Mouse (Mus musculus) kidney, adult 11 months (tissue): ENCODE measurements around the gene Gm20716.
"Not testable (repeated sequence)": the region's sequence is repeated elsewhere in the genome, so short reads cannot be mapped to it uniquely, and the experiment has no call there.

Source experiments
- DNase-seq: peaks from one replicate; pipeline ENCODE4 v3.0.0; 2022

Gene Gm20716

DNA sequence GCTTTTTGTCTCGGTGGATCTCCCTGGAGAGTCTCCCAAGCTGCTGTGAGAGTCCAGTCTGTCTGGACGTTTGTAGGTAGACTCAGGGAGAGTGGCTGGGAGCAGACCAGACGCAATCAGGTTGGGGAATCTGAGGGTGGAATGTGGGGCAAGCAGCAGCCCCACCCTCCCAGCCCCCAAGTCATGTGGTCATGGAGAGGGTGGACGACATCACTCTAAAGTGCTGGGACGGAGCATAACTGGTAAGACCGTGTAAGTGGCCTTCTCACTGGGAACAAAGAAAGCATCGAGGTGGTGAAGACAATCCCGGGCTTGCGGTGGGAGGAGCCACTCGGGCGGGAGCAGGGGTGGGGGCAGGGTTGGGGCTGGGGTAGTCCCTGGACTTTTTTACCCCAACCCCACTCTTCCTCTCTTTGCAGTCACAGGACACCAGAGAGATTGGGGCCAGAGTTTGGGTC, 68.6 kb downstream of the Gm20716 start:
- no peak for DNase-seq

DNA sequence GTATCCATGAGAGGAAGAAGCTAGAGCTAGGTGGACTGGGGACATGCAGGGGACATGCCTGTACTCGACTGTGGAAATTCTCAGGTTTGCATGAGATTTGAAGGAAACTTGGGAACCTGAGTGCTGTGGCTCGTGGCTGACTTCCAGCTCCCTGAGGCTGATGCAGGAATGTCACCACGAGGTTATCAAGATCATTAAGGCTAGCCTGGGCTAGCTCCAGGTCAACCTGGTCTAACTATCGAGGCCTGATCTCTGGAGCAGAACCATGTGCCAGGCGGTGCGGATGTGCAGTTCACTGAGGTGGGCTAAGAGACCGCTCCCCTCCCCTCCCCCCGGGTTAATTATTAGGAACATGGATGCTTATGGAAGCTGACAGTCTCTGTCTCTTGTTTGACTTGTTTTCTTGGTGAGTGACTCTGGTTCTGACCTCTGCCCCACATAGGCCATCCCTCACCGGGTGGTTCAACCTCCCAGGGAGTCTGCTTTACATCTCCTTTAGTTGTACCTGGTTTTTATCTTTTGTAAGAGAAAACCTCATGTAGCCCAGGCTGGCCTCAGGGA, 69.7 kb downstream of the Gm20716 start:
- DNase-seq, result no peak

DNA sequence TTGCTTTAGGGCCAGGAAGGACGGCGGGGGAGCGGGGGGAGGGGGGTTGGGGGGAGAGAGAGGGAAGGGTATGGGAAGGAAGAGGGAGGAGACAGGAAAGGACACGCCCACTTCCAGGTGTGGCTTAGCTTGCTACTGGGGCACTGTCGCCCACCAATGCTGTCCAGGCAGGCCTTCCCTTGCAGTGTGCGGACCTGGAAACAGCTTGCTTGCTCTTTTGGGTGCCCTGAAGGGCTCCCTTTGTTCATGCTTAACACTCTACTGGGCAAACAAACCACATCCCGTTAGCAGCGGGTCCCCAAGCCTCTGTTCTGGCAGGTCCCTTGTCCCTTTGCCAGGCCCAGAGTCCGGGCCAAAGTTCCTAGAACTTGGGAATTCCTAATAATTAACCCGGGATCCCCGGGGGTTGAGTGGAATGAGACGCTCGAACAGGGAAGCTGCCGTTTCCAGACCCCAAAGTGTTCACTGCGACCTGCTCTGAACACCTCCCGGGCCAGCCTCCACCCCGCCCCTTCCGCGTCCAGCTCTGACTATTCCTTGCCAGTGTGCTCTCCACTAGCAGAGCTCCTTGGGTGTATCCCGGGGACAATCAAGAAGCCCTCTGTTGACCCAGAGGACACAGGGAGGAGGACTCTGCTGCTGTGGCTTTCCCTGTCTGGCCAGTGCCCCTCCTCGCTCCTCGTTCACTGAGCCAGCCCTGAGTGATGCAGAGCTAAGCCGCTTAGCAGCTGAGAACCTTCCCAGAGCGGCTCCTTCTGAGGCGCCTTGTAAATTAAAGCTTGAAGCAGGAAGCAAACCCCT, 71.1 kb downstream of the Gm20716 start:
- peak; percentile 90 for DNase-seq

DNA sequence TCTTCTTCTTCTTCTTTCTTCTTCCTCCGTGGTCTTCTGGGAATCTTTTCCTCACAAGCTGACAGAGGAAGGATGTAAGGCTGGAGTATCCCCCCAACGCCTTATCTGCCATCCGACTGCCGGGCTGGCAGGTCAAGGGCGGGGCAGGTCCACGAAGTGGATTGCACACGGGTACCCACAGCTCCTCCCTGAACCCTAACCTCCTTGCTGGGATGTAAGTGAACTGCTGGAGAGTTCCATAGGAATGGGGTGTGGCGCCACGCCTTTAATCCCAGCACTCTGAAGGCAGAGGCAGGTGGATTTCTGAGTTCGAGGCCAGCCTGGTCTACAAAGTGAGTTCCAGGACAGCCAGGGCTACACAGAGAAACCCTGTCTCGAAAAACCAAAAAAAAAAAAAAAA, 72.2 kb downstream of the Gm20716 start:
- DNase-seq, result not testable (repeated sequence)

DNA sequence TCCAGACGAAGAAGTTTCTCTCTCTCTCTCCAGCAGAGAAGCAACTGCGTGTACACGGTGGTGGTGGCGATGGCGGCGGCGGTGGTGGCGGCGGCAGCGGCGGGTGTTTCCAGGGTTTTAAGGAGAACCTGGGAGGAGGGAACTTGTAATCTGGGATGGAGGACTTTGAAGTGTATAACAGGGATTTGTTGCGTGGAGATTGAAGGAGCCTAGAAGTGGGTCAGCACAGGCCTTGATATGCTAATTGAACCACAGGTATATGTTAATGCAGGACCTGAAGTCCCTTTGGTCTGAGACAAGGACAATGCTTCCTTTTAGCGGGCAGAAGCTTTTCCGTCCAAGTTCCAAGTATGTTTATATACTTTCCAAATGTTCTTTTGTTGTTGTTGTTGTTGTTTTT, 73.8 kb downstream of the Gm20716 start:
- DNase-seq, result no peak

DNA sequence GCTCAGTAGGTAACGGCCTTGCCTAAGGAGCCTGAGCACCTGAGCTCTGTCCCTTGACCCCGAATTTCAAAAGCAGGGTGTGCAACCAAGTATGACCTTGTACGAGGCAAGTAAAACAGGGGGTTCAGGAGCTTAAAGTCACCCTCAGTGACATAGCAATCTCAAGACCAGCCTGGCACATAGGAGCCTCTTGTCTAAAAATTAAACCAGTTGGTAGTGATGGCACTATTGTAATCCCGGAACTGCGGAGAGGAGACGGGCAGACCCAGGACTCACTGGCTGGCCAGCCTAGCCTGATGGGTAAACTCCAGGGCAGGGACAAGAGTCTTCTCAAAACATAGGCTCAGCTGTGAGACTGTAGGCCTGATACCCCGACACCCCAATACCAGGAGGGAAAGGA, 74.5 kb downstream of the Gm20716 start:
- peak; percentile 47 for DNase-seq

DNA sequence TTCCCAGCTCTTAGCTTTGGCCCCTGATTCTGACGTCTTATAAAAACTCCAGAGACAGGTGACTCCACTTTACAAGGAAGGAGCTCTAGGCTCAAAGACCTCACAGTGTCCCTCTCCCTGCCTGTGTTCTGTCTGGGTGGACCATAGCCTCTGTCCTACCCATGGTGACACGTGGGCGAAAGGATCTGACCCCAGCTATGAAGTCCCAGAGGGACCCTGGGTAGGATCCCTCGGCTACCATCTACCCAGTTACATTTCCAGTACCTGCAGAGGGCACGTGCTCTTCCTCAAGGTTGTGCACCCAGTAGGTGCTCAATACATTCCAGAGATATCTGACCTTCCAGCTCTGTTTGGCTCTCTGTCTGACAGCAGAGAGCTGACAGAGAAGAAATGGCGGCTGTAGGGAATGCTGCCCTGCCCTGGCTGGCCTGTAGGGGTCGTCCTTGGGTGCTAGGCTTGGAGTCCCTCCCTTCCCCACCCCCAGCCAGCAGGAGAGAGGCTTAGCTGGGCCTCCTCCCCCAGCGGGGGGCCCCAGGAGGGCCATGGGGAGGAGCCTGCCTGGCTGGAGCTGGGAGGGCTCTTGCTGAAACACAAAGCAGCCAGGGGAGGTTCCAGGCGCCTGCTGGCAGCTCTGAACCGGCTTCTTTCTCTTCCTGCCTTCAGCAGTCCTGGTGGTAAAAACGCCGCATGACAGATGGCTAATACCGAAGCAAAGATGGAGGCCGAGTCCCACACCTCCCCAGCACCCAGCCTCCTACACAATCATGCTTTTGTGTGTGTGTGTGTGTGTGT, 75.9 kb downstream of the Gm20716 start:
- DNase-seq, result peak; percentile 88

DNA sequence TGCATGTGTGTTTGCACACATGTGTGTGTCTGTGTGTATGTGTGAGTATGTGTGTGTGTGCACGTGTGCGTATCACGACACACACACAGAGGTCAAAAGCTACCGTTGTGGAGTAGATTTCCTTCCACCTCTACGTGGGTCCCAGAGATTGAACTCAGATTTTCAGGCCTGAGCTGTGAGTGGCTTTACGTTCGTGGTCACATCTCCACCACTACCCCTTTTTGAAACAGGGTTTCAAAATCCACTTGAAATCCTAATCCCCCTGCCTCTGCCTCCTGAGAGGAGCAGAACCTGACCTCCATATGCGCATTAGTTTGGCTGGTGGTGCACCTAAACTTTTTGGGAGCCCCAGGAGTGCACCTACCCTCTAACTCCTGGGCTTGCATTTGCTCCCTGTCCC, 80.9 kb downstream of the Gm20716 start:
- DNase-seq, result no peak

DNA sequence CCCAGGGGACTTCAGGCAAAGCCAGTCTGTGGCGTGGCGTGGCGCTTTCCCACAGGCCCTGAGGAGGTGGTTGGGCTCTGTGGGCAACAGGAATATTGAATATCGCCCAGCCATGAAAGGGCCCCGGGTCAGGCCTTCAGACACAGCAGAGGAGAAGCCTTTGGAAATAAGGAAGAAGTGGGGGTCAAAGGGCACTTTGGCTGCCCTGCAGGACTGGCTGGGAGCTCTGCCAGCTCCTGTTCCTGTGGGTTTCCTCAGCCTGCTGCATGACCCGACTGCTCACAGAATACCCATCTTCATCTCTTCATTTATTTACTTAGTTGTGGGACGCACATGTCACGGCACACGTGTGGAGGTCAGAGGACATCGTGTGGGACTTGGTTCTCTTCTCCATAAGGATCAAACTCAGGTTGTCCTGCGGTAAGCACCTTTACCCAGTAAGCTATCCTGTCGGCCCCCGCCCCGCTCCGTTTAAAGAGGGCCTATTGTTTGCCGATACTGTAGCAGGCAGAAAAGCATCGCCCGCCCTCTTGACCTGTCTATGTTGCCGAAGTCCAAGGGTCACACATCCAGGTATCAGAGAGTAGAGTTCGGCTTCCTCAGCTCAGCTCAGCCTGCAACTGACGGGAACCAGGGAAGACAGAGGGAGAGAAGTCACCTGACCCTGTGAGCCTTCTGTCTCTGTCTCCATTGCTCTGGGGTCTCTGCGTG, 82.3 kb downstream of the Gm20716 start:
- peak; percentile 82 for DNase-seq

DNA sequence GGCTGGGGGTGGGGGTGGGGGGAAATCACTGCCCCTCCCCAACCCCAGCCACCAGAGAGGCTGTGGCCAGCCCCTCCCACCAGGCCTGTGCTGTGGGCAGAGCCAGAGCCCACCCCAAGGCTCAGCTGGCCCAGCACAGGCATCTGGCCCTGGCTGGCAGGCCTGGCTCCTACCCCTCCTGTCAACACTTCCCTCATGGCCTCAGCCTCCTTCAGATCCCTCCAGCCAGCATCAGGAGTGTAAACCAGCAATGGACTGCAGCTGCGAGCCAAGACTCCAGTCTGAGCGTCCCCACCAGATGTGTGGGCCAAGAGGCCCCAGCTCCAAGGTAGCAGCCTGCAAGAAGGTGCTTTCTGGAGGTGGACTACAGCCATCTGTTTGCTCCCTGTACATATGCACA, 84.7 kb downstream of the Gm20716 start:
- no peak for DNase-seq

DNA sequence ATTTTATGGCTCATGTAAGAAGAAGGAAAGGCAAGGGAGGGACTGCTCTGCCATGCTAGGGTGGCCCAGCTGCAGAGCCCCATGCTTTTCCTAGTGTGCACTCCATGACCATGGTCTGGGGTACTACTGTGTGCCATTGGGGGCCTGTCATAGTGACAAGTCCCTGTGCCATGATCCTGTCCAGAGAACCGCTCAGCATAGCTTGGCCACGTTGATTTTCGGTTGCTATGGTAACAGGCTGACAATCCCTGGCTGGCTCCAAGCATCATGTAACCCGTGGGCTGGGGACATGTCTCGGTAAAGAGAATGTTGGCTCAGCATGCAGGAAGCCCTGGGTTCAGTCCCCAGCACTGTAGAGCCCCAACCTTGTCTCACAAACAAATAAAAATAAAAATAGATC, 86.4 kb downstream of the Gm20716 start:
- no peak for DNase-seq

DNA sequence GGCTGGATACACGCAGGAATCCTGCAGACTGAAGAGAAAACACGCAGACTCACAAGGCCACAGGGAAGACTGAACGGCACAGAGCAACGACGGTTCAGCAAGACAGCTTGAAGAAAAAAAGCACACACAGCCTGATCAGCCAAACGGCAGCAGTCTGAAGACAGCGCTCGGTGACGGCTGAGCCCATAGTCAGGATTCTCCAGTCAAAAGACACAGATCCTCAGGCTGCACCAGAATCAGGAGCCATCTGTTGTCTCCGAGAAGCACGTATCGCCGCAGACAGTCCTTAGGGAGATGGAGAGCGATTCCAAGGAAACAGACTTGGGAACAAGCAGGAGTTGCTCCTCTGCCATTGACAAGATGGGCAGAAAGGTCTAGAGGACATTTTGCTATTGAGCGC, 93.0 kb downstream of the Gm20716 start:
- no peak for DNase-seq
